Mouse (Mus musculus) CH12.LX (cell line): ENCODE data around the gene Tcte1. TPM values are rescaled to one million over a fixed set of nuclear protein-coding genes. Genes with fewer than 3 reads are reported as not detected.
A peak's percentile ranks its signal among the peaks of the same experiment; 100 is the strongest.

Experiments
- DNase-seq: peaks from one replicate; pipeline ENCODE4 v3.0.0-alpha.2; 2013; ENCODE audit errors: extremely low read depth
- H3K27ac ChIP-seq: 2 replicates; pipeline ENCODE4 v1.5.1; 2012; ENCODE audit warnings: low read depth, mild to moderate bottlenecking, control low read depth, moderate library complexity; ENCODE audit not compliant: insufficient read depth
- H3K27me3 ChIP-seq: replicated peaks from 2 replicates; pipeline ENCODE3; 2012; ENCODE audit warnings: inconsistent platforms
- H3K36me3 ChIP-seq, 2 experiments: replicated peaks in 1 of 2; 2 replicates each; pipeline versions ENCODE3 to v1.6.1; 2012; ENCODE audit warnings: inconsistent platforms in 1 of 2, low read length in 1 of 2, mild to moderate bottlenecking in 1 of 2, mixed read lengths in 1 of 2, moderate library complexity in 1 of 2; ENCODE audit not compliant: control insufficient read depth in 1 of 2, insufficient read depth in 1 of 2
- H3K4me1 ChIP-seq, 2 experiments: 2 replicates each; pipeline ENCODE4 v1.6.1; 2012; ENCODE audit warnings: inconsistent platforms in 1 of 2, moderate library complexity in 1 of 2; ENCODE audit not compliant: insufficient read depth in 2 of 2, control insufficient read depth in 1 of 2
- H3K4me2 ChIP-seq: 2 replicates; pipeline ENCODE4 v1.6.1; 2012; ENCODE audit warnings: low read depth, mild to moderate bottlenecking, control low read depth; ENCODE audit not compliant: poor library complexity, insufficient read depth, severe bottlenecking
- H3K4me3 ChIP-seq, 3 experiments: fragments of 150-350 bp in 1 of 3; sonication (generic) in 1 of 3; replicated peaks in 1 of 3; 2 replicates each; pipeline versions ENCODE3 to v1.5.1; 2011 to 2012; ENCODE audit warnings: low read depth in 2 of 3, low read length in 2 of 3, mild to moderate bottlenecking in 2 of 3, moderate library complexity in 2 of 3, control low read depth in 1 of 3, improper control_type of control experiment in 1 of 3, inconsistent platforms in 1 of 3, mixed read lengths in 1 of 3; ENCODE audit not compliant: poor library complexity in 1 of 3
- H3K79me2 ChIP-seq: replicated peaks from 2 replicates; pipeline ENCODE4 v1.6.1; 2012; ENCODE audit warnings: mild to moderate bottlenecking, moderate library complexity; ENCODE audit not compliant: control insufficient read depth, poor library complexity, insufficient read depth, severe bottlenecking; ENCODE audit errors: extremely low read depth
- H3K9ac ChIP-seq: 2 replicates; pipeline ENCODE4 v1.6.1; 2012; ENCODE audit warnings: low read depth, mild to moderate bottlenecking, control low read depth, moderate library complexity; ENCODE audit not compliant: insufficient read depth
- H3K9me3 ChIP-seq: replicated peaks from 2 replicates; pipeline ENCODE3; 2012; ENCODE audit warnings: low read length, inconsistent platforms, mixed read lengths
- BHLHE40 ChIP-seq: IDR thresholded peaks from 2 replicates; pipeline ENCODE4 v1.6.1; 2011; ENCODE audit warnings: mild to moderate bottlenecking, low read depth, low read length, improper control_type of control experiment
- CHD1 ChIP-seq: IDR thresholded peaks from 2 replicates; pipeline ENCODE4 v1.6.1; 2012; ENCODE audit warnings: low read depth, low read length, improper control_type of control experiment, inconsistent platforms
- CHD2 ChIP-seq: IDR thresholded peaks from 2 replicates; pipeline ENCODE4 v1.6.1; 2011; ENCODE audit warnings: low read length, improper control_type of control experiment
- CTCF ChIP-seq, 2 experiments: IDR thresholded peaks in 1 of 2; conservative IDR thresholded peaks in 1 of 2; 2 replicates each; pipeline ENCODE4 v1.5.1; 2011 to 2012; ENCODE audit warnings: low read depth in 2 of 2, low read length in 2 of 2, improper control_type of control experiment in 1 of 2, inconsistent platforms in 1 of 2, mild to moderate bottlenecking in 1 of 2, moderate library complexity in 1 of 2
- ELF1 ChIP-seq: IDR thresholded peaks from 2 replicates; pipeline ENCODE4 v1.6.1; 2014; ENCODE audit warnings: low read depth, mild to moderate bottlenecking, inconsistent platforms, low read length, improper control_type of control experiment
- EP300 ChIP-seq: IDR thresholded peaks from 2 replicates; pipeline ENCODE4 v1.6.1; 2011; ENCODE audit warnings: low read length, improper control_type of control experiment
- ETS1 ChIP-seq: conservative IDR thresholded peaks from 2 replicates; pipeline ENCODE4 v1.6.1; 2012; ENCODE audit warnings: low read depth, mild to moderate bottlenecking, inconsistent platforms, low read length, improper control_type of control experiment, moderate library complexity
- GABPA ChIP-seq: IDR thresholded peaks from 2 replicates; pipeline ENCODE4 v1.6.1; 2012; ENCODE audit warnings: low read depth, low read length, improper control_type of control experiment, inconsistent platforms; ENCODE audit not compliant: insufficient replicate concordance
- HCFC1 ChIP-seq: IDR thresholded peaks from 2 replicates; pipeline ENCODE4 v1.6.1; 2012; ENCODE audit warnings: low read depth, mild to moderate bottlenecking, inconsistent platforms, low read length, improper control_type of control experiment
- IRF4 ChIP-seq: IDR thresholded peaks from 2 replicates; pipeline ENCODE4 v1.6.1; 2014; ENCODE audit warnings: low read depth, mild to moderate bottlenecking, inconsistent platforms, low read length, improper control_type of control experiment
- JUN ChIP-seq: IDR thresholded peaks from 2 replicates; pipeline ENCODE4 v1.6.1; 2011; ENCODE audit warnings: low read depth, mild to moderate bottlenecking, low read length, improper control_type of control experiment, moderate library complexity; ENCODE audit not compliant: insufficient read depth
- JUND ChIP-seq: conservative IDR thresholded peaks from 2 replicates; pipeline ENCODE4 v1.6.1; 2011; ENCODE audit warnings: low read depth, low read length, improper control_type of control experiment
- KAT2A ChIP-seq: IDR thresholded peaks from 2 replicates; pipeline ENCODE4 v1.6.1; 2012; ENCODE audit warnings: low read length, improper control_type of control experiment, inconsistent platforms; ENCODE audit not compliant: insufficient replicate concordance
- MAFK ChIP-seq: IDR thresholded peaks from 2 replicates; pipeline ENCODE4 v1.6.1; 2011; ENCODE audit warnings: low read length, improper control_type of control experiment; ENCODE audit not compliant: insufficient replicate concordance
- MAX ChIP-seq: IDR thresholded peaks from 2 replicates; pipeline ENCODE4 v1.6.1; 2011; ENCODE audit warnings: low read length, improper control_type of control experiment
- MAZ ChIP-seq: IDR thresholded peaks from 2 replicates; pipeline ENCODE4 v1.6.1; 2012; ENCODE audit warnings: low read depth, mild to moderate bottlenecking, inconsistent platforms, low read length, improper control_type of control experiment, moderate library complexity
- MEF2A ChIP-seq: IDR thresholded peaks from 2 replicates; pipeline ENCODE4 v1.6.1; 2014; ENCODE audit warnings: low read depth, mild to moderate bottlenecking, inconsistent platforms, low read length, improper control_type of control experiment, borderline replicate concordance
- MXI1 ChIP-seq: IDR thresholded peaks from 2 replicates; pipeline ENCODE4 v1.6.1; 2011; ENCODE audit warnings: mild to moderate bottlenecking, low read depth, low read length, improper control_type of control experiment
- MYC ChIP-seq: IDR thresholded peaks from 2 replicates; pipeline ENCODE4 v1.6.1; 2011; ENCODE audit warnings: low read depth, mild to moderate bottlenecking, improper control_type of control experiment, low read length
- NELFE ChIP-seq: IDR thresholded peaks from 2 replicates; pipeline ENCODE4 v1.6.1; 2011; ENCODE audit warnings: low read depth, low read length, improper control_type of control experiment
- PAX5 ChIP-seq: IDR thresholded peaks from 2 replicates; pipeline ENCODE4 v1.6.1; 2012; ENCODE audit warnings: low read length, inconsistent platforms, mixed read lengths
- POLR2A ChIP-seq: IDR thresholded peaks from 2 replicates; pipeline ENCODE4 v1.6.1; 2011; ENCODE audit warnings: low read depth, mild to moderate bottlenecking, improper control_type of control experiment, low read length
- POLR2AphosphoS2 ChIP-seq: IDR thresholded peaks from 2 replicates; pipeline ENCODE4 v1.6.1; 2011; ENCODE audit warnings: low read depth, low read length, improper control_type of control experiment
- RCOR1 ChIP-seq: conservative IDR thresholded peaks from 2 replicates; pipeline ENCODE4 v1.6.1; 2012; ENCODE audit warnings: low read depth, mild to moderate bottlenecking, inconsistent platforms, low read length, improper control_type of control experiment
- SIN3A ChIP-seq: IDR thresholded peaks from 2 replicates; pipeline ENCODE4 v1.6.1; 2012; ENCODE audit warnings: low read length, improper control_type of control experiment, inconsistent platforms
- TBP ChIP-seq: conservative IDR thresholded peaks from 2 replicates; pipeline ENCODE4 v1.6.1; 2011; ENCODE audit warnings: low read depth, low read length, improper control_type of control experiment
- TCF12 ChIP-seq: IDR thresholded peaks from 2 replicates; pipeline ENCODE4 v1.6.1; 2014; ENCODE audit warnings: low read depth, mild to moderate bottlenecking, inconsistent platforms, low read length, improper control_type of control experiment
- UBTF ChIP-seq: IDR thresholded peaks from 2 replicates; pipeline ENCODE4 v1.6.1; 2012; ENCODE audit warnings: low read depth, mild to moderate bottlenecking, inconsistent platforms, low read length, improper control_type of control experiment, moderate library complexity
- ZC3H11A ChIP-seq: IDR thresholded peaks from 2 replicates; pipeline ENCODE4 v1.6.1; 2012; ENCODE audit warnings: low read depth, mild to moderate bottlenecking, inconsistent platforms, low read length, improper control_type of control experiment
- ZMIZ1 ChIP-seq: IDR thresholded peaks from 2 replicates; pipeline ENCODE4 v1.6.1; 2012; ENCODE audit warnings: low read depth, mild to moderate bottlenecking, inconsistent platforms, low read length, improper control_type of control experiment
- ZNF384 ChIP-seq: IDR thresholded peaks from 2 replicates; pipeline ENCODE4 v1.6.1; 2012; ENCODE audit warnings: low read depth, low read length, improper control_type of control experiment, inconsistent platforms
- dilution Hi-C: fragments of 300-500 bp; cut with MboI; formaldehyde crosslinking; loops from 2 replicates; pipeline ENCODE4 v1.14.3; 2020; ENCODE audit warnings: low sequenced_read_pairs; ENCODE audit not compliant: extremely low pct_unique_long_range_greater_than_20kb, extremely low pct_ligation_motif_present
- in situ Hi-C: fragments of 300-500 bp; cut with MboI; formaldehyde crosslinking; loops from 3 replicates; pipeline ENCODE4 v1.14.3; 2019; ENCODE audit warnings: low sequenced_read_pairs, low pct_ligation_motif_present, low pct_unique_long_range_greater_than_20kb, mixed read lengths
- polyA plus RNA-seq: library from polyadenylated mRNA; unstranded; fragments of >175 nt; gene quantifications from 2 replicates; pipeline ENCODE4 v1.2.1, GENCODE M21; 2012; ENCODE audit warnings: low read depth; ENCODE audit not compliant: insufficient read length
- total RNA-seq, 2 experiments: library from RNA; depleted of rRNA; stranded (reverse); fragments of 300-350 nt in 1 of 2; fragments of >200 nt in 1 of 2; gene quantifications; 2 replicates each; pipeline ENCODE4 v1.2.3; 2012 to 2014

Gene Tcte1
- total and polyA plus RNA-seq, 3 experiments = not detected

- TF ChIP-seq HCFC1 (peak; percentile 67), KAT2A (peak; percentile 95), CHD2 (peak; percentile 93), RCOR1 (peak; percentile 13; the same call in 1 of the 2 replicates), ZC3H11A (no peak), GABPA (no peak), CTCF (conservative IDR thresholded peaks at IDR 0.05 in 1 of 2, IDR thresholded peaks at IDR 0.05 in 1 of 2; ENCODE audit: low read depth in 2 of 2, low read length in 2 of 2) (no peak), JUN (no peak), PAX5 (no peak), UBTF (no peak)
Measured at GRCm38 (mm10) chr17:45573087-45573779, 50.0 kb downstream of the Tcte1 start, which contains the start of gene Hsp90ab1 (continued).

DNA sequence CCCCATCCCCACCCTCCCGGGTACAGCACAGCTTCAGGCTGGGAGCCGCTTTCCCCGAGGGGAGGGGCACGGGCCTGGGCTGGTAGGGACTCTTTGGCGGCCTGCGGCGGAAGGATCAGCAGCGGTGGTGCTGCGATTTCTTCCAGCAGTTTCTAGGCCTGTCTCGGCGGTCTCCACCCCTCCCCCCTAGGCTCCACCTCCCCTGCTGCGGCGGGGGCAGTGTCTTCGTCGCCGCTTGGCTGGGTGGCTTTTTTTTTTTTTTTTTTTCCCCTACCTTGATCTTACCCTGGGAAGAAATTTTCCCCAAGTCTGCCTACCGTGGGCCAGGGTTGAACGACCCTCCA, 50.5 kb downstream of the Tcte1 start:
- Histone ChIP-seq H3K79me2 (peaks cover 42% of the 10 kb centered on the region), H3K27ac (peak overlapping the region; percentile 90), H3K36me3 (peaks cover 29 to 36% of the 10 kb centered on the region in 2 experiments), H3K9me3 (no peaks in the 10 kb centered on the region), H3K27me3 (no peaks in the 10 kb centered on the region), H3K4me1 (peaks cover 18 to 41% of the 10 kb centered on the region in 2 experiments), H3K4me3 (peak overlapping the region; percentile 72 to 93 (median 83)), H3K9ac (peak overlapping the region; percentile 81), H3K4me2 (peak overlapping the region; percentile 52)
- in situ Hi-C loops = no loop called here
- peak; percentile 94 for DNase-seq
- TF ChIP-seq POLR2AphosphoS2 = no peak
- no peak for TF ChIP-seq JUND
- peak; percentile 49; the same call in 1 of the 2 replicates for TF ChIP-seq EP300
- no peak; the same call in 1 of the 2 replicates for TF ChIP-seq ZMIZ1
- TF ChIP-seq SIN3A = peak; percentile 76; the same call in 1 of the 2 replicates
- peak; percentile 77 for TF ChIP-seq BHLHE40
- TF ChIP-seq POLR2A = peak; percentile 61
- peak; percentile 97 for TF ChIP-seq MAZ
- TF ChIP-seq UBTF = peak; percentile 47; the same call in 1 of the 2 replicates
- TF ChIP-seq IRF4 = peak; percentile 83; the same call in 1 of the 2 replicates
- TF ChIP-seq CHD2 = peak; percentile 87
- TF ChIP-seq ELF1 = peak; percentile 55
- TF ChIP-seq TCF12 = peak; percentile 90
- peak; percentile 80; the same call in 1 of the 2 replicates for TF ChIP-seq MXI1
- peak; percentile 73; the same call in 1 of the 2 replicates for TF ChIP-seq MEF2A
- no peak for TF ChIP-seq CHD1
- TF ChIP-seq MYC = peak; percentile 61; the same call in 1 of the 2 replicates
- TF ChIP-seq HCFC1 = peak; percentile 67
- no peak for TF ChIP-seq CTCF (conservative IDR thresholded peaks at IDR 0.05 in 1 of 2, IDR thresholded peaks at IDR 0.05 in 1 of 2; ENCODE audit: low read depth in 2 of 2, low read length in 2 of 2)
- peak; percentile 98 for TF ChIP-seq ZNF384
- TF ChIP-seq KAT2A = peak; percentile 95
- TF ChIP-seq TBP = peak; percentile 86
- no peak for TF ChIP-seq MAFK
- TF ChIP-seq RCOR1 = 0 out of 2 replicates have a peak, but pooled peaks have one; percentile 40
- peak; percentile 31; the same call in 1 of the 2 replicates for TF ChIP-seq MAX
- peak; percentile 67 for TF ChIP-seq NELFE
- peak; percentile 52; the same call in 1 of the 2 replicates for TF ChIP-seq ETS1
- dilution Hi-C loops = no loop called here
